Comparison of ENCODE assay signal across 18 mouse cellular contexts in genomic region chr7:126645708-126646107, GRCm38 (mm10). TPM values are rescaled to one million over a fixed set of nuclear protein-coding genes. Genes with fewer than 3 reads are reported as not detected.
A peak's percentile ranks its signal among the peaks of the same experiment; 100 is the strongest.
DNase-seq lines count a peak whose midpoint lies in the region; ATAC-seq and TF ChIP-seq lines count a peak whose summit lies in the region.
"Had no signal": no experiment of that assay in that cellular context is flagged by ENCODE, and none has a peak within 500 bp of the region (broad histone marks: within the 10 kb centered on the region; RNA-seq: fewer than 3 reads in every experiment).

No protein-coding gene starts in this region.

- H3K27ac ChIP-seq in heart, embryonic 15.5 days = peak overlapping the region; percentile 34; the same call in 1 of the 2 replicates
- no peak overlapping the region for H3K27ac ChIP-seq in heart, embryonic 10.5 days
- peak overlapping the region; percentile 79 for H3K27ac ChIP-seq in CH12.LX (ENCODE audit: insufficient read depth, low read depth)
- H3K27ac ChIP-seq in ES-E14 (ENCODE audit: insufficient read depth, low read depth, low read length, poor library complexity, severe bottlenecking) = peak overlapping the region; percentile 88; the same call in 1 of the 2 replicates
- H3K27ac ChIP-seq: forebrain, embryonic 15.5 days; hindbrain, embryonic 15.5 days; limb, embryonic 13.5 days; liver, embryonic 15.5 days; stomach, embryonic 15.5 days had no signal

- dilution Hi-C loops in CH12.LX (cut with MboI; ENCODE audit: extremely low pct_ligation_motif_present, extremely low pct_unique_long_range_greater_than_20kb, low sequenced_read_pairs) = no loop called here

- no peak; the same call in 1 of the 2 replicates for TF ChIP-seq RAD21 in CH12.LX (IDR thresholded peaks at IDR 0.05; ENCODE audit: low read depth, low read length)

- no peak for ATAC-seq in heart, embryonic 15.5 days (replicated peaks; ENCODE audit: insufficient number of reproducible peaks, insufficient read depth, low FRiP score, low read depth)
- ATAC-seq in erythroblast, adult 5-6 weeks (replicated peaks; ENCODE audit: low FRiP score, poor library complexity, severe bottlenecking) = no peak
- ATAC-seq: forebrain, embryonic 15.5 days had no signal

- TF ChIP-seq POLR2A in CH12.LX (IDR thresholded peaks at IDR 0.05; ENCODE audit: low read depth, low read length) = peak; percentile 49

- in situ Hi-C loops in CH12.LX (cut with MboI; ENCODE audit: low pct_ligation_motif_present, low pct_unique_long_range_greater_than_20kb, low sequenced_read_pairs) = loop anchor here (10.0 kb wide), 1 partner anchor 469 kb away; no protein-coding TSS in a partner anchor
- in situ Hi-C loops in ES-E14 (cut with MboI; ENCODE audit: low sequenced_read_pairs in 2 of 2, unreplicated experiment in 2 of 2) = no loop called here

- H3K27me3 ChIP-seq in heart, embryonic 15.5 days = no peaks in the 10 kb centered on the region
- H3K27me3 ChIP-seq in heart, embryonic 10.5 days (ENCODE audit: insufficient read depth, poor library complexity, severe bottlenecking) = no peaks in the 10 kb centered on the region
- H3K27me3 ChIP-seq in CH12.LX (replicated peaks) = no peaks in the 10 kb centered on the region
- H3K27me3 ChIP-seq: forebrain, embryonic 15.5 days; hindbrain, embryonic 15.5 days; limb, embryonic 13.5 days; liver, embryonic 15.5 days; stomach, embryonic 15.5 days had no signal

- no peak overlapping the region for H3K4me3 ChIP-seq in heart, embryonic 15.5 days
- H3K4me3 ChIP-seq in heart, embryonic 10.5 days = no peak overlapping the region
- H3K4me3 ChIP-seq in CH12.LX (replicated peaks in 1 of 3; ENCODE audit: low read depth in 2 of 3, low read length in 2 of 3, poor library complexity in 1 of 3) = no peak overlapping the region
- H3K4me3 ChIP-seq in ES-E14 (ENCODE audit: insufficient read depth in 1 of 2, low read depth in 1 of 2, low read length in 2 of 2, poor library complexity in 1 of 2, severe bottlenecking in 1 of 2) = no peak overlapping the region
- H3K4me3 ChIP-seq: forebrain, embryonic 15.5 days; hindbrain, embryonic 15.5 days; limb, embryonic 13.5 days; liver, embryonic 15.5 days; stomach, embryonic 15.5 days had no signal

- no peak for TF ChIP-seq CTCF in CH12.LX (conservative IDR thresholded peaks at IDR 0.05 in 1 of 2, IDR thresholded peaks at IDR 0.05 in 1 of 2; ENCODE audit: low read depth in 2 of 2, low read length in 2 of 2)

- no peak overlapping the region for H3K4me2 ChIP-seq in heart, embryonic 15.5 days
- peak overlapping the region; percentile 33 for H3K4me2 ChIP-seq in CH12.LX (ENCODE audit: insufficient read depth, low read depth, poor library complexity, severe bottlenecking)
- H3K4me2 ChIP-seq: forebrain, embryonic 15.5 days; hindbrain, embryonic 15.5 days; limb, embryonic 13.5 days; liver, embryonic 15.5 days; stomach, embryonic 15.5 days had no signal

- H3K9me3 ChIP-seq in heart, embryonic 15.5 days (replicated peaks) = no peaks in the 10 kb centered on the region
- H3K9me3 ChIP-seq in heart, embryonic 10.5 days = no peaks in the 10 kb centered on the region
- H3K9me3 ChIP-seq in CH12.LX (replicated peaks; ENCODE audit: low read length) (no peaks in the 10 kb centered on the region), ES-E14 (ENCODE audit: control insufficient read depth, insufficient read depth, low read depth, low read length) (no peaks in the 10 kb centered on the region)
- H3K9me3 ChIP-seq: forebrain, embryonic 15.5 days; hindbrain, embryonic 15.5 days; limb, embryonic 13.5 days; liver, embryonic 15.5 days; stomach, embryonic 15.5 days had no signal

- no peak; the same call in 1 of the 2 replicates for TF ChIP-seq EP300 in CH12.LX (IDR thresholded peaks at IDR 0.05; ENCODE audit: low read length)

- no peak for DNase-seq in heart, embryonic 10.5 days (ENCODE audit: low spot score)
- DNase-seq in CH12.LX (ENCODE audit: extremely low read depth) = peak; percentile 65
- DNase-seq in ES-E14 (ENCODE audit: low read depth, low spot score) = no peak
- peak; percentile 21 for DNase-seq in kidney, postnatal 10 days
- DNase-seq in spleen, postnatal 4 days (ENCODE audit: low spot score in 2 of 2) = no peak
- DNase-seq: adrenal gland, adult 2 months; cerebellum, adult 18-20 months; lung, postnatal 36 days; right cerebral cortex, adult 18-20 months had no signal

- H3K4me1 ChIP-seq in heart, embryonic 15.5 days (replicated peaks) = peaks cover 14% of the 10 kb centered on the region
- peaks cover 11% of the 10 kb centered on the region for H3K4me1 ChIP-seq in heart, embryonic 10.5 days
- H3K4me1 ChIP-seq in CH12.LX (ENCODE audit: control insufficient read depth in 1 of 2, insufficient read depth in 2 of 2) = peaks cover 13 to 54% of the 10 kb centered on the region in 2 experiments
- peaks cover 2 to 16% of the 10 kb centered on the region in 2 experiments; a peak in 2 of 4 replicates for H3K4me1 ChIP-seq in ES-E14 (ENCODE audit: control insufficient read depth in 2 of 2, insufficient read depth in 2 of 2, low read length in 2 of 2, poor library complexity in 1 of 2)
- H3K4me1 ChIP-seq: stomach, embryonic 15.5 days had no signal

- no peak overlapping the region for H3K9ac ChIP-seq in heart, embryonic 15.5 days
- H3K9ac ChIP-seq in CH12.LX (ENCODE audit: insufficient read depth, low read depth) = peak overlapping the region; percentile 12; the same call in 1 of the 2 replicates
- peak overlapping the region; percentile 5; the same call in 1 of the 2 replicates for H3K9ac ChIP-seq in ES-E14 (ENCODE audit: insufficient read depth, low read depth, low read length, poor library complexity, severe bottlenecking)
- H3K9ac ChIP-seq: forebrain, embryonic 15.5 days; hindbrain, embryonic 15.5 days; limb, embryonic 13.5 days; liver, embryonic 15.5 days; stomach, embryonic 15.5 days had no signal

- no peaks in the 10 kb centered on the region for H3K36me3 ChIP-seq in heart, embryonic 15.5 days
- no peaks in the 10 kb centered on the region for H3K36me3 ChIP-seq in heart, embryonic 10.5 days
- H3K36me3 ChIP-seq in CH12.LX (replicated peaks in 1 of 2; ENCODE audit: control insufficient read depth in 1 of 2, insufficient read depth in 1 of 2, low read length in 1 of 2) (no peaks in the 10 kb centered on the region), ES-E14 (ENCODE audit: control insufficient read depth, insufficient read depth, low read length, poor library complexity, severe bottlenecking) (no peaks in the 10 kb centered on the region)
- H3K36me3 ChIP-seq: forebrain, embryonic 15.5 days; hindbrain, embryonic 15.5 days; limb, embryonic 13.5 days; liver, embryonic 15.5 days; stomach, embryonic 15.5 days had no signal

- WGBS in heart, embryonic 15.5 days = 56% methylated on average over 5 of the region's 5 CpGs
- 58% methylated on average over 5 of the region's 5 CpGs for WGBS in heart, embryonic 10.5 days

- peaks cover 2% of the 10 kb centered on the region; the same call in 1 of the 2 replicates for H3K79me2 ChIP-seq in CH12.LX (replicated peaks; ENCODE audit: control insufficient read depth, extremely low read depth, insufficient read depth, poor library complexity, severe bottlenecking)

RNA-seq across cellular contexts. Expression of gene Sgf29, which starts 3.4 kb away (rescaled TPM):
- 21.0 and 33.5 TPM in 2 replicates for polyA plus RNA-seq in heart, embryonic 15.5 days (2015; fragmentation: Nextera tagmentation; extraction: Ambion mirVana)
- polyA plus RNA-seq in heart, embryonic 10.5 days (2016; fragmentation: Nextera tagmentation; extraction: Ambion mirVana) = 36.6 and 44.3 TPM in 2 replicates
- 45.9 and 55.6 TPM in 2 replicates for total RNA-seq in CH12.LX (2012; rRNA removed)
- total RNA-seq in CH12.LX (2014; rRNA removed) = 20.5 and 31.7 TPM in 2 replicates
- 70.0 and 71.7 TPM in 2 replicates for polyA plus RNA-seq in CH12.LX (2012; ENCODE audit: insufficient read length, low read depth)
- 35.8 and 55.3 TPM in 2 replicates for total RNA-seq in ES-E14 (2012; rRNA removed)
- total RNA-seq in erythroblast, adult 5-6 weeks (2015; ENCODE audit: low replicate concordance) = 33.6 and 37.9 TPM in 2 replicates
- total RNA-seq in erythroblast, adult 5-6 weeks (2017; ENCODE audit: low replicate concordance) = 6.8 and 17.6 TPM in 2 replicates

RNA-seq across cellular contexts. Expression of gene Nupr1, which starts 15.0 kb away (rescaled TPM):
- polyA plus RNA-seq in heart, embryonic 15.5 days (2015; fragmentation: Nextera tagmentation; extraction: Ambion mirVana) = 14.2 and 19.8 TPM in 2 replicates
- polyA plus RNA-seq in heart, embryonic 10.5 days (2016; fragmentation: Nextera tagmentation; extraction: Ambion mirVana) = 0.75 and 1.2 TPM in 2 replicates
- total RNA-seq in CH12.LX (2012; rRNA removed) = 4.9 and 13.9 TPM in 2 replicates
- total RNA-seq in CH12.LX (2014; rRNA removed) = 5.5 and 6.4 TPM in 2 replicates
- polyA plus RNA-seq in CH12.LX (2012; ENCODE audit: insufficient read length, low read depth) = 12.5 and 13.5 TPM in 2 replicates
- total RNA-seq in ES-E14 (2012; rRNA removed) = 16.4 and 20.4 TPM in 2 replicates
- total RNA-seq in erythroblast, adult 5-6 weeks (2015; ENCODE audit: low replicate concordance) = 10.4 and 11.9 TPM in 2 replicates
- total RNA-seq in erythroblast, adult 5-6 weeks (2017; ENCODE audit: low replicate concordance) = 5.9 and 9.0 TPM in 2 replicates

RNA-seq across cellular contexts. Expression of gene Sult1a1, which starts 30.5 kb away (rescaled TPM):
- 13.0 and 14.2 TPM in 2 replicates for polyA plus RNA-seq in heart, embryonic 15.5 days (2015; fragmentation: Nextera tagmentation; extraction: Ambion mirVana)
- polyA plus RNA-seq in heart, embryonic 10.5 days (2016; fragmentation: Nextera tagmentation; extraction: Ambion mirVana) = 0.34 and 0.94 TPM in 2 replicates
- total RNA-seq in CH12.LX (2012; rRNA removed) (0.17 and 0.34 TPM in 2 replicates), CH12.LX (2014; rRNA removed) (0.80 and 0.87 TPM in 2 replicates), ES-E14 (2012; rRNA removed) (0.22 TPM in 1 of 2 replicates, not detected in the other)
- polyA plus RNA-seq in CH12.LX (2012; ENCODE audit: insufficient read length, low read depth) = 0.87 and 1.4 TPM in 2 replicates
- total RNA-seq in erythroblast, adult 5-6 weeks (2015; ENCODE audit: low replicate concordance) = not detected in 2 replicates
- 3.6 and 6.0 TPM in 2 replicates for total RNA-seq in erythroblast, adult 5-6 weeks (2017; ENCODE audit: low replicate concordance)
- total RNA-seq: MEL had no signal
- polyA plus RNA-seq: neural tube, embryonic 11.5 days had no signal

RNA-seq across cellular contexts. Expression of gene Bola2, which starts 49.5 kb away (rescaled TPM):
- polyA plus RNA-seq in heart, embryonic 15.5 days (2015; fragmentation: Nextera tagmentation; extraction: Ambion mirVana) = 87.6 and 98.0 TPM in 2 replicates
- 135 and 159 TPM in 2 replicates for polyA plus RNA-seq in heart, embryonic 10.5 days (2016; fragmentation: Nextera tagmentation; extraction: Ambion mirVana)
- total RNA-seq in CH12.LX (2012; rRNA removed) = 136 and 155 TPM in 2 replicates
- 60.4 and 72.8 TPM in 2 replicates for total RNA-seq in CH12.LX (2014; rRNA removed)
- polyA plus RNA-seq in CH12.LX (2012; ENCODE audit: insufficient read length, low read depth) = 341 and 353 TPM in 2 replicates
- 187 and 246 TPM in 2 replicates for total RNA-seq in ES-E14 (2012; rRNA removed)
- 4.8 and 13.4 TPM in 2 replicates for total RNA-seq in erythroblast, adult 5-6 weeks (2015; ENCODE audit: low replicate concordance)
- 11.6 and 27.2 TPM in 2 replicates for total RNA-seq in erythroblast, adult 5-6 weeks (2017; ENCODE audit: low replicate concordance)

RNA-seq across cellular contexts. Expression of gene Slx1b, which starts 49.9 kb away (rescaled TPM):
- polyA plus RNA-seq in heart, embryonic 15.5 days (2015; fragmentation: Nextera tagmentation; extraction: Ambion mirVana) = 6.7 and 7.7 TPM in 2 replicates
- 6.9 and 8.8 TPM in 2 replicates for polyA plus RNA-seq in heart, embryonic 10.5 days (2016; fragmentation: Nextera tagmentation; extraction: Ambion mirVana)
- total RNA-seq in CH12.LX (2012; rRNA removed) (5.0 and 5.6 TPM in 2 replicates), CH12.LX (2014; rRNA removed) (4.4 and 4.7 TPM in 2 replicates), ES-E14 (2012; rRNA removed) (22.3 and 27.7 TPM in 2 replicates)
- polyA plus RNA-seq in CH12.LX (2012; ENCODE audit: insufficient read length, low read depth) = 5.6 and 8.3 TPM in 2 replicates
- 0.19 and 1.9 TPM in 2 replicates for total RNA-seq in erythroblast, adult 5-6 weeks (2015; ENCODE audit: low replicate concordance)
- total RNA-seq in erythroblast, adult 5-6 weeks (2017; ENCODE audit: low replicate concordance) = 0.42 and 1.4 TPM in 2 replicates

Comparison
In these comparisons a context has a peak if more than half of its experiments do, and no peak if none do; other contexts are left out.
1. DNase-seq: peak in CH12.LX (single experiment) and kidney, postnatal 10 days (single experiment); none in heart, embryonic 10.5 days (single experiment), ES-E14 (single experiment) and spleen, postnatal 4 days (0 of 2).